Mouse (Mus musculus): ENCODE results near the gene Aig1. TPM values are rescaled to one million over a fixed set of nuclear protein-coding genes. Genes with fewer than 3 reads are reported as not detected.

The Aig1 gene
- polyA plus RNA-seq, 1 experiment: 12.0 TPM

DNA sequence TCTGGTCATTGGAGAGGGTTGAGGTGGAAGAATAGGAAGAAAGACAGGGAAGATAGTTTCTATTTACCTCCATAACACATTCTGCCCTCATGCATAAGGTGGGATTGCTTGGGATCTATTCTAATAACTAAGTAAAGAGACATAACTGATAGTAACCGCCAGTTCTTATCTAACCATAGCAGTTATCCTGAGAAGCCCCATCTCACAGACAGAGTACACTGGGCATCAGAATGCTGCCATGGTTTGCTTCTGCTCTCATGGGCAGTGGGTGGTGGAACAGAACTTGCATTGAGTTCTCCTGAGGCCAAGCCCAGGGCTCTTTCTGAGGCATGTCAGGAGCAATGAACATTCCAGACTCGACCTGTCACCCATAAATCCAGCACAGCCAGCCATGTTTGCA, 105.6 kb downstream of the Aig1 start:
- Histone ChIP-seq H3K27me3 (ENCODE audit: control insufficient read depth, insufficient read depth, low read length, poor library complexity, severe bottlenecking) (no peaks in the 10 kb centered on the region), H3K36me3 (ENCODE audit: control insufficient read depth, insufficient read depth, low read length, poor library complexity, severe bottlenecking) (no peaks in the 10 kb centered on the region), H3K9ac (ENCODE audit: low read depth, poor library complexity, severe bottlenecking) (no peak overlapping the region), H3K9me3 (replicated peaks; ENCODE audit: control insufficient read depth, insufficient read depth, low read length, poor library complexity, severe bottlenecking) (no peaks in the 10 kb centered on the region), H3K27ac (ENCODE audit: insufficient read depth, low read length) (no peak overlapping the region), H3K4me3 (ENCODE audit: low read depth, low read length) (no peak overlapping the region), H3K4me1 (ENCODE audit: control insufficient read depth, insufficient read depth, low read length) (peaks cover 2% of the 10 kb centered on the region)
- TF ChIP-seq POLR2A (IDR thresholded peaks at IDR 0.05; ENCODE audit: insufficient read depth, low read length): no peak
- TF ChIP-seq CTCF (IDR thresholded peaks at IDR 0.05; ENCODE audit: low read depth, low read length): no peak
- TF ChIP-seq EP300 (IDR thresholded peaks at IDR 0.05; ENCODE audit: insufficient read depth, low read depth, low read length): no peak

DNA sequence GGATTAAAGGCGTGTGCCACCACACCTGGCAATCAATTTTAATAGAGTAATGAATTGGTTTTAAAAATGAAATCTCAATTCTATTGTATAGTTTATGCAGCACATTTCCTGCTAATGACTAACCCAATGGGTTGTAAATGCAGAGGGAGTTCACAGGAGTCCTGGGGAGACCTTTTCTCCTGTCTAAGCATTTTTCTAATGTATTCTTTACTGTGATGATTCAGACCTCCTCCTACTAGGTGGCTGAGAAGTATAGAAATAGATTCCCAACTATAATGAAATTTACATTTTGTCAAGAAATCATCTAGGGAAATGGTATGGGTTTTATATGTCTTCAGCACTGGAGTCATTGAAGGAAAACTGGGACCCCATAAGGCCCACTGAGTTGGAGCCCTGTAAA, 114.1 kb downstream of the Aig1 start:
- Histone ChIP-seq H3K9ac (ENCODE audit: low read depth, poor library complexity, severe bottlenecking) (no peak overlapping the region), H3K27ac (ENCODE audit: insufficient read depth, low read length) (no peak overlapping the region), H3K4me1 (ENCODE audit: control insufficient read depth, insufficient read depth, low read length) (no peaks in the 10 kb centered on the region), H3K9me3 (replicated peaks; ENCODE audit: control insufficient read depth, insufficient read depth, low read length, poor library complexity, severe bottlenecking) (no peaks in the 10 kb centered on the region), H3K36me3 (ENCODE audit: control insufficient read depth, insufficient read depth, low read length, poor library complexity, severe bottlenecking) (no peaks in the 10 kb centered on the region), H3K4me3 (ENCODE audit: low read depth, low read length) (no peak overlapping the region), H3K27me3 (ENCODE audit: control insufficient read depth, insufficient read depth, low read length, poor library complexity, severe bottlenecking) (no peaks in the 10 kb centered on the region)
- no peak for TF ChIP-seq CTCF (IDR thresholded peaks at IDR 0.05; ENCODE audit: low read depth, low read length)

DNA sequence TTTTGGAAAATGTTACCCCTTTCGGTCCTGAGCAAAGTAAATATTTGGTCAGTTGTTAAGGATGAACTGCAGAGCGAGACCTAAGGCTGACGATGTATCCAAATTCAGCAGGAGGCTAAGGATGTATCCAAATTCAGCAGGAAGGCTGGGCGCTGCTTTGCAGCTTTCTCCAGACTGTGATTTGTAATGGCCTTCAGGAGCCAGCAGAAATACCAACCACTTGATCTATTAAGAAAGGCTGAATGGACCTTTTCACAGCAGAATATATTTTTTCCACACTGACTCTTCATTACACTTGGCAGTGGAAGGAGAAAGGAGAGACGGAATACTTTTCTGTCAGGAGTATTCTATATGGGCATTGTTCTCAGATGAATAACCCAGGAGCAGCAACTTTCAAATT, 115.0 kb downstream of the Aig1 start:
- Histone ChIP-seq H3K9me3 (replicated peaks; ENCODE audit: control insufficient read depth, insufficient read depth, low read length, poor library complexity, severe bottlenecking) (no peaks in the 10 kb centered on the region), H3K4me1 (ENCODE audit: control insufficient read depth, insufficient read depth, low read length) (no peaks in the 10 kb centered on the region), H3K9ac (ENCODE audit: low read depth, poor library complexity, severe bottlenecking) (no peak overlapping the region), H3K27ac (ENCODE audit: insufficient read depth, low read length) (no peak overlapping the region), H3K36me3 (ENCODE audit: control insufficient read depth, insufficient read depth, low read length, poor library complexity, severe bottlenecking) (no peaks in the 10 kb centered on the region), H3K4me3 (ENCODE audit: low read depth, low read length) (no peak overlapping the region), H3K27me3 (ENCODE audit: control insufficient read depth, insufficient read depth, low read length, poor library complexity, severe bottlenecking) (no peaks in the 10 kb centered on the region)
- TF ChIP-seq CTCF (IDR thresholded peaks at IDR 0.05; ENCODE audit: low read depth, low read length) (no peak), EP300 (IDR thresholded peaks at IDR 0.05; ENCODE audit: insufficient read depth, low read depth, low read length) (no peak), POLR2A (IDR thresholded peaks at IDR 0.05; ENCODE audit: insufficient read depth, low read length) (no peak)

DNA sequence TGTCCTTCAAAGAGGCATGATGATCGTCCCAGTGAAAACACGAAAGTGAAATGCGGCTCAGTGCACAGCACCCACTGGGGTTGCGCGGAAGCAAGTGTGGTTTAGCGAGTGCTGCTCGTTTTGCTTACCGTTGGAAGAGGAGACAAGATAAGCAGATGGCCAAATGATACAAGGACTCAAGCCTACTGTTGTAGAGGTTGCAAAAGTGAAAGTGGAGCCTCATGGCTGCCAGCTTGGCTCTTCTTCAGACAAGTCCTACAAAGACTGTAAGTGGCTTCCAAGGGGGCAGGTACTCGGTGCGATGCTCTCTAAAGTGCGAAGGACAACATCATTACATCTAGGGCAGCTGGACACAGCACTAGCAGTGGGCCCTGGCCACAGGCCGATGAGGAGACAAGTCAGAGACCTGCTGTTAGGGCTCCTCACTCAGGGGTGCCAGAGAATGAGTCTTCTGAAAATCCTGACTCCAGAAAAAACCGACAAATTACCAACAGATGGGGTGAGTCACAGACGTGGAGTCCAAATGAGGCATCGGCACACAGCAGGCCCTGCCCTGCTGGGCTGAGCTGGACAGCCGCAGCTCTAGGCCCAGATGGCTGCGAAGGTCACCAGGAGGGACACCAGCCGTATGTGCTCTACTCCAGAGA, 129.2 kb downstream of the Aig1 start:
- Histone ChIP-seq H3K9me3 (replicated peaks; ENCODE audit: control insufficient read depth, insufficient read depth, low read length, poor library complexity, severe bottlenecking) (no peaks in the 10 kb centered on the region), H3K27me3 (ENCODE audit: control insufficient read depth, insufficient read depth, low read length, poor library complexity, severe bottlenecking) (no peaks in the 10 kb centered on the region), H3K36me3 (ENCODE audit: control insufficient read depth, insufficient read depth, low read length, poor library complexity, severe bottlenecking) (no peaks in the 10 kb centered on the region), H3K4me3 (ENCODE audit: low read depth, low read length) (no peak overlapping the region), H3K27ac (ENCODE audit: insufficient read depth, low read length) (no peak overlapping the region), H3K4me1 (ENCODE audit: control insufficient read depth, insufficient read depth, low read length) (no peaks in the 10 kb centered on the region), H3K9ac (ENCODE audit: low read depth, poor library complexity, severe bottlenecking) (no peak overlapping the region)
- no peak for TF ChIP-seq CTCF (IDR thresholded peaks at IDR 0.05; ENCODE audit: low read depth, low read length)
- no peak for TF ChIP-seq POLR2A (IDR thresholded peaks at IDR 0.05; ENCODE audit: insufficient read depth, low read length)
- no peak for TF ChIP-seq EP300 (IDR thresholded peaks at IDR 0.05; ENCODE audit: insufficient read depth, low read depth, low read length)

DNA sequence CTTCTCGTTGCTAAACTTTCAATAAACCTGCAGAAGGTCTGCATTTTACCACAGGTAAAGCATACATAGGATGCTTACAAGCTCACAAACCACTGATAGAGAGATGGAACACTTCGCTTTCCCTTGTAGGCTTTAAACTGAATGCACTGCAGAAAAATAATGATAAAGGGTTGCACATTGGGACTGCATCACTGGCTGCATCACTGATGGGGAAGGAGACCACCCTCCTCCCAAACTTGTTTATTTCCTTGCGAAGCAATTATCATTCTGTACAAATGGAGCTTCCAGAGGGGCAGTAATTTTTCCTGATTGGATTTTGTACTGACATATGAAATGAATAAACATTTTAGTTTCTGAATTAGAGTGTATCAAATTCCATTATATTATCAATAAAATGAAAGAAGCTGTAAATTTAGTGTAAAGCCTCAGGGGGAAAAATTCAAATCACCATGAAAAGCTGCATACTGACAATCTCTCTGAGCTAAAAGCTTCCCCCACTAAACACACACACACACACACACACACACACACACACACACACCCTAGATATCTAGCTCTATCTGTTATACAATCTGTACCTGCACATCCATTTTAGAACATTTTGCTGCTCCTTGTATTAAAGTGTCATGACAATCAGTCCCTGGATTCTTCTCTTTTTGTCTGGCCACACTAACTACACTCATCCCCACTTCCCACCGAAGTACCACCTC, 138.6 kb downstream of the Aig1 start:
- Histone ChIP-seq H3K4me1 (ENCODE audit: control insufficient read depth, insufficient read depth, low read length) (no peaks in the 10 kb centered on the region), H3K9ac (ENCODE audit: low read depth, poor library complexity, severe bottlenecking) (no peak overlapping the region), H3K4me3 (ENCODE audit: low read depth, low read length) (no peak overlapping the region), H3K36me3 (ENCODE audit: control insufficient read depth, insufficient read depth, low read length, poor library complexity, severe bottlenecking) (no peaks in the 10 kb centered on the region), H3K27me3 (ENCODE audit: control insufficient read depth, insufficient read depth, low read length, poor library complexity, severe bottlenecking) (no peaks in the 10 kb centered on the region), H3K9me3 (replicated peaks; ENCODE audit: control insufficient read depth, insufficient read depth, low read length, poor library complexity, severe bottlenecking) (no peaks in the 10 kb centered on the region), H3K27ac (ENCODE audit: insufficient read depth, low read length) (no peak overlapping the region)
- TF ChIP-seq POLR2A (IDR thresholded peaks at IDR 0.05; ENCODE audit: insufficient read depth, low read length) (no peak), EP300 (IDR thresholded peaks at IDR 0.05; ENCODE audit: insufficient read depth, low read depth, low read length) (no peak), CTCF (IDR thresholded peaks at IDR 0.05; ENCODE audit: low read depth, low read length) (no peak)

DNA sequence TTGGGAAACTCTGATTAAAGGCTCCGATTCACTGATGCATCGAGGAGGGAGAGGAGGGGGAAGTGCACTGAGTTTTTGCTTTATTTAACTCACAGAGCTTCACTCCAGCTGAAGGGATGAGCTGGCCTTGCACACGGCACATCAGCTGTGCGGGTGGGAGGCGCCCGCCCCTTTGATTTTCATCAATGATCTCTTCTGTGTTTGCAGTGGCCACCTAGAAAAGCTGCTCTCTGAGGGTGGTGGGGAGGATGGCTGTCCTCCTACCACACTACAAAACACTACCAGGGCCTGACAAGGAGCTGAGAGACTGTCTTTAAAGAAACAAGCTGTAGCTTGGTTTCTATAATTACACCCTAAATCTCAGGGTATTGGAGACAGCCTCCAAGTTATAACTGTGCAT, 141.1 kb downstream of the Aig1 start:
- H3K4me3 ChIP-seq (ENCODE audit: low read depth, low read length): no peak overlapping the region
- H3K27me3 ChIP-seq (ENCODE audit: control insufficient read depth, insufficient read depth, low read length, poor library complexity, severe bottlenecking): no peaks in the 10 kb centered on the region
- no peaks in the 10 kb centered on the region for H3K9me3 ChIP-seq (replicated peaks; ENCODE audit: control insufficient read depth, insufficient read depth, low read length, poor library complexity, severe bottlenecking)
- H3K9ac ChIP-seq (ENCODE audit: low read depth, poor library complexity, severe bottlenecking): no peak overlapping the region
- no peaks in the 10 kb centered on the region for H3K36me3 ChIP-seq (ENCODE audit: control insufficient read depth, insufficient read depth, low read length, poor library complexity, severe bottlenecking)
- H3K27ac ChIP-seq (ENCODE audit: insufficient read depth, low read length): no peak overlapping the region
- no peaks in the 10 kb centered on the region for H3K4me1 ChIP-seq (ENCODE audit: control insufficient read depth, insufficient read depth, low read length)
- TF ChIP-seq POLR2A (IDR thresholded peaks at IDR 0.05; ENCODE audit: insufficient read depth, low read length): no peak
- no peak for TF ChIP-seq EP300 (IDR thresholded peaks at IDR 0.05; ENCODE audit: insufficient read depth, low read depth, low read length)
- TF ChIP-seq CTCF (IDR thresholded peaks at IDR 0.05; ENCODE audit: low read depth, low read length): no peak
